Mouse (Mus musculus): Measurements from ENCODE around the gene Rbbp4.

GRCm38 (mm10) chr4:129351111-129351510 is 15.9 kb upstream of the Rbbp4 start:
- no peak for TF ChIP-seq POLR2A (IDR thresholded peaks at IDR 0.05; ENCODE audit: low read depth, low read length)
- TF ChIP-seq CTCF (IDR thresholded peaks at IDR 0.05; ENCODE audit: extremely low read depth, insufficient read length, insufficient replicate concordance, low read depth, low read length) = no peak

All from small intestine, adult 2 months (tissue).